Mouse (Mus musculus) cerebellum, postnatal 36 days (tissue): ENCODE results near the gene Slc25a28.
A peak's percentile ranks its signal among the peaks of the same experiment; 100 is the strongest.

ENCODE experiments used
- DNase-seq, 2 experiments: peaks; one replicate each; pipeline ENCODE4 v3.0.0; 2021 to 2022; ENCODE audit warnings: mixed read lengths in 2 of 2

The Slc25a28 gene

GRCm38 (mm10) chr19:43675525-43676400 lies 1.1 kb upstream of the Slc25a28 start:
- DNase-seq = no peak

GRCm38 (mm10) chr19:43674316-43674689 lies 378 bp downstream of the Slc25a28 start:
- DNase-seq = peak in 1 of 2 experiments; percentile 56

- no peak for DNase-seq
Observed at GRCm38 (mm10) chr19:43673513-43674315, 967 bp downstream of the Slc25a28 start.

GRCm38 (mm10) chr19:43671054-43671453 lies 3.6 kb downstream of the Slc25a28 start:
- no peak for DNase-seq

- no peak for DNase-seq
Observed at GRCm38 (mm10) chr19:43669136-43669759, 5.4 kb downstream of the Slc25a28 start.

- no peak for DNase-seq
Observed at GRCm38 (mm10) chr19:43667430-43667809, 7.3 kb downstream of the Slc25a28 start.

- DNase-seq = no peak
Observed at GRCm38 (mm10) chr19:43666661-43667429, 7.8 kb downstream of the Slc25a28 start.

- peak; percentile 37 to 46 for DNase-seq
Observed at GRCm38 (mm10) chr19:43665441-43666048, 9.1 kb downstream of the Slc25a28 start.

GRCm38 (mm10) chr19:43663471-43663870 lies 11.2 kb downstream of the Slc25a28 start:
- no peak for DNase-seq

GRCm38 (mm10) chr19:43662176-43662967 lies 12.3 kb downstream of the Slc25a28 start:
- no peak for DNase-seq

- no peak for DNase-seq
Observed at GRCm38 (mm10) chr19:43660774-43661173, 13.9 kb downstream of the Slc25a28 start.

- no peak for DNase-seq
Observed at GRCm38 (mm10) chr19:43659632-43660031, 15.0 kb downstream of the Slc25a28 start.

GRCm38 (mm10) chr19:43655735-43656492 lies 18.8 kb downstream of the Slc25a28 start:
- peak; percentile 60 to 67 for DNase-seq

- no peak for DNase-seq
Observed at GRCm38 (mm10) chr19:43651241-43651785, 23.4 kb downstream of the Slc25a28 start.

GRCm38 (mm10) chr19:43648343-43648742 lies 26.3 kb downstream of the Slc25a28 start:
- no peak for DNase-seq

GRCm38 (mm10) chr19:43647261-43647660 lies 27.4 kb downstream of the Slc25a28 start:
- no peak for DNase-seq

- no peak for DNase-seq
Observed at GRCm38 (mm10) chr19:43646852-43647251, 27.8 kb downstream of the Slc25a28 start.

GRCm38 (mm10) chr19:43645508-43645907 lies 29.2 kb downstream of the Slc25a28 start:
- DNase-seq = no peak

GRCm38 (mm10) chr19:43642843-43643242 lies 31.8 kb downstream of the Slc25a28 start:
- no peak for DNase-seq

GRCm38 (mm10) chr19:43641833-43642232 lies 32.8 kb downstream of the Slc25a28 start:
- no peak for DNase-seq
